Mouse (Mus musculus) C2C12 (cell line): ENCODE measurements around the gene Cxadr. TPM values are rescaled to one million over a fixed set of nuclear protein-coding genes. Genes with fewer than 3 reads are reported as not detected.
A peak's percentile ranks its signal among the peaks of the same experiment; 100 is the strongest.

Source experiments
- H3K27me3 ChIP-seq: one replicate; pipeline ENCODE4 v1.6.1; 2011; ENCODE audit not compliant: control insufficient read depth, insufficient read depth, insufficient read length
- H3K36me3 ChIP-seq: one replicate; pipeline ENCODE4 v1.6.1; 2011; ENCODE audit not compliant: control insufficient read depth, insufficient read depth
- H3K4me3 ChIP-seq: one replicate; pipeline ENCODE4 v1.5.1; 2011; ENCODE audit warnings: mild to moderate bottlenecking, control low read depth; ENCODE audit not compliant: poor library complexity, insufficient read depth, severe bottlenecking
- H3K79me2 ChIP-seq: one replicate; pipeline ENCODE4 v1.6.1; 2011; ENCODE audit not compliant: control insufficient read depth, insufficient read depth
- H3K79me3 ChIP-seq: one replicate; pipeline ENCODE4 v1.6.1; 2011; ENCODE audit warnings: low read depth, control low read depth
- H3ac ChIP-seq: one replicate; pipeline ENCODE3; 2011; ENCODE audit warnings: low read depth; ENCODE audit not compliant: control insufficient read depth, insufficient read length
- CEBPB ChIP-seq: IDR thresholded peaks from one replicate; pipeline ENCODE4 v1.6.1; 2011; ENCODE audit warnings: low read depth, mild to moderate bottlenecking, control low read depth, moderate library complexity
- CTCF ChIP-seq: IDR thresholded peaks from one replicate; pipeline ENCODE4 v1.5.1; 2011; ENCODE audit not compliant: control insufficient read depth, insufficient read depth, insufficient read length
- FOSL1 ChIP-seq: IDR thresholded peaks from one replicate; pipeline ENCODE4 v1.8.0; 2011; ENCODE audit warnings: mild to moderate bottlenecking, low read length; ENCODE audit not compliant: poor library complexity, insufficient read depth, severe bottlenecking
- MAX ChIP-seq: IDR thresholded peaks from one replicate; pipeline ENCODE4 v1.6.1; 2011; ENCODE audit warnings: mild to moderate bottlenecking, control low read depth
- MYOD1 ChIP-seq: IDR thresholded peaks from one replicate; pipeline ENCODE4 v1.6.1; 2011; ENCODE audit warnings: low read depth; ENCODE audit not compliant: control insufficient read depth, insufficient read length
- MYOG ChIP-seq: IDR thresholded peaks from one replicate; pipeline ENCODE4 v1.6.1; 2011; ENCODE audit not compliant: control insufficient read depth, insufficient read length; ENCODE audit errors: extremely low read depth
- USF1 ChIP-seq: IDR thresholded peaks from one replicate; pipeline ENCODE4 v1.6.1; 2011; ENCODE audit warnings: low read depth, mild to moderate bottlenecking, control low read depth, moderate library complexity
- polyA plus RNA-seq: library from polyadenylated mRNA; unstranded; fragments of >200 nt; fragmentation: generic; extraction: Trizol; gene quantifications from one replicate; pipeline ENCODE4 v1.2.1, GENCODE M21; 2012; ENCODE audit warnings: missing spikeins

Cxadr gene
- polyA plus RNA-seq, 1 experiment = 0.40 TPM

- H3K79me3 ChIP-seq = no peaks in the 10 kb centered on the region
- H3ac ChIP-seq = no peak overlapping the region
- H3K36me3 ChIP-seq = no peaks in the 10 kb centered on the region
- no peaks in the 10 kb centered on the region for H3K27me3 ChIP-seq
- H3K79me2 ChIP-seq = no peaks in the 10 kb centered on the region
- no peak overlapping the region for H3K4me3 ChIP-seq
- TF ChIP-seq MYOG = no peak
- no peak for TF ChIP-seq USF1
- no peak for TF ChIP-seq CTCF
- no peak for TF ChIP-seq FOSL1
- no peak for TF ChIP-seq MAX
- TF ChIP-seq CEBPB = no peak
- no peak for TF ChIP-seq MYOD1
Measured at GRCm38 (mm10) chr16:78309258-78309657, 8.0 kb downstream of the Cxadr start.

GRCm38 (mm10) chr16:78313135-78313887 is 12.0 kb downstream of the Cxadr start:
- TF ChIP-seq MYOD1 (no peak), CEBPB (no peak), MYOG (no peak), FOSL1 (no peak), MAX (no peak), CTCF (no peak), USF1 (no peak)
- H3ac ChIP-seq = no peak overlapping the region
- H3K79me2 ChIP-seq = no peaks in the 10 kb centered on the region
- no peaks in the 10 kb centered on the region for H3K79me3 ChIP-seq
- H3K4me3 ChIP-seq = no peak overlapping the region
- no peaks in the 10 kb centered on the region for H3K36me3 ChIP-seq
- H3K27me3 ChIP-seq = no peaks in the 10 kb centered on the region

- Histone ChIP-seq H3K4me3 (no peak overlapping the region), H3ac (no peak overlapping the region), H3K36me3 (no peaks in the 10 kb centered on the region), H3K79me2 (no peaks in the 10 kb centered on the region), H3K27me3 (no peaks in the 10 kb centered on the region), H3K79me3 (no peaks in the 10 kb centered on the region)
- TF ChIP-seq MYOD1 = no peak
- no peak for TF ChIP-seq CTCF
- no peak for TF ChIP-seq CEBPB
- no peak for TF ChIP-seq MAX
- TF ChIP-seq USF1 = no peak
- TF ChIP-seq FOSL1 = no peak
- no peak for TF ChIP-seq MYOG
Measured at GRCm38 (mm10) chr16:78314026-78314425, 12.7 kb downstream of the Cxadr start.

- H3K4me3 ChIP-seq = no peak overlapping the region
- no peaks in the 10 kb centered on the region for H3K79me2 ChIP-seq
- no peaks in the 10 kb centered on the region for H3K36me3 ChIP-seq
- no peak overlapping the region for H3ac ChIP-seq
- H3K79me3 ChIP-seq = no peaks in the 10 kb centered on the region
- no peaks in the 10 kb centered on the region for H3K27me3 ChIP-seq
- peak; percentile 12 for TF ChIP-seq CTCF
- no peak for TF ChIP-seq CEBPB
- no peak for TF ChIP-seq MAX
- TF ChIP-seq USF1 = no peak
Measured at GRCm38 (mm10) chr16:78316849-78317248, 15.6 kb downstream of the Cxadr start.

- H3K4me3 ChIP-seq = no peak overlapping the region
- TF ChIP-seq MYOD1 (no peak), CTCF (no peak), USF1 (no peak), CEBPB (no peak), MYOG (no peak), MAX (no peak), FOSL1 (no peak)
- H3K27me3 ChIP-seq = no peaks in the 10 kb centered on the region
- H3K79me3 ChIP-seq = no peaks in the 10 kb centered on the region
- no peak overlapping the region for H3ac ChIP-seq
- no peaks in the 10 kb centered on the region for H3K36me3 ChIP-seq
- H3K79me2 ChIP-seq = no peaks in the 10 kb centered on the region
Measured at GRCm38 (mm10) chr16:78317960-78318359, 16.7 kb downstream of the Cxadr start.

GRCm38 (mm10) chr16:78319711-78320110 is 18.4 kb downstream of the Cxadr start:
- no peaks in the 10 kb centered on the region for H3K79me3 ChIP-seq
- H3ac ChIP-seq = no peak overlapping the region
- H3K27me3 ChIP-seq = no peaks in the 10 kb centered on the region
- TF ChIP-seq MYOD1 (no peak), MAX (no peak), USF1 (no peak), CTCF (no peak), CEBPB (no peak)
- no peaks in the 10 kb centered on the region for H3K79me2 ChIP-seq
- no peak overlapping the region for H3K4me3 ChIP-seq
- H3K36me3 ChIP-seq = no peaks in the 10 kb centered on the region
